Mouse (Mus musculus): ENCODE data around the gene Gm826. TPM values are rescaled to one million over a fixed set of nuclear protein-coding genes. Genes with fewer than 3 reads are reported as not detected.

Gene Gm826
- polyA plus RNA-seq, 1 experiment: not detected

DNA sequence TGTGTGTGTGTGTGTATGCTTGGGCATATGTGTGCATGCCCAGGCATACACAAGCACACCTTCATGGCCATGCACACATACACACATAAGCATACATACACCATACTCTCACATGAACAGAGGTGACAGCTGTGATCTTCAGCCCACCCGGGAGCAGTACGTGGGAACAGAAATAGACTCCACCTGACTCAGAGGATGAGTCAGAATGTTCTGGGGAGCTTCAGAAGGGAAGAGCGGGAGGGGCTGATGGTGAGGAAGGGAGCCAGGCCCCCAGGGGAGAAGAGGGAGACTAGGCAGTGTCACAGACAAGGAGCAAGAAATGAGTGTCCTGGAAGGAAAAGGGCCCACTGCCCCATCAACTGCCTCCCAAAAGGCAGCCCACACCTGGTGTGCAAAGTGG is 72.4 kb downstream of the Gm826 start:
- TF ChIP-seq GATA1 (IDR thresholded peaks at IDR 0.05; ENCODE audit: low read length): no peak

Other genes starting within 250 kb of the Gm826 start
- gene Mafb, start 32.9 kb upstream of the Gm826 start, polyA plus RNA-seq (2012): not detected in 2 replicates